Mouse (Mus musculus) embryonic facial prominence, embryonic 10.5 days (tissue): ENCODE measurements around the gene Smap1. TPM values are rescaled to one million over a fixed set of nuclear protein-coding genes. Genes with fewer than 3 reads are reported as not detected.
"Not testable (repeated sequence)": the region's sequence is repeated elsewhere in the genome, so short reads cannot be mapped to it uniquely, and the experiment has no call there.

Experiments used
- DNase-seq: peaks from one replicate; pipeline ENCODE4 v3.0.0-alpha.2; 2017; ENCODE audit warnings: low spot score
- H3K27ac ChIP-seq: fragments of 300-500 bp; sonication (generic); replicated peaks from 2 replicates; pipeline ENCODE4 v1.5.1; 2016; ENCODE audit warnings: mild to moderate bottlenecking
- H3K27me3 ChIP-seq: fragments of 300-500 bp; sonication (generic); replicated peaks from 2 replicates; pipeline ENCODE4 v1.6.1; 2016; ENCODE audit warnings: low read depth, mild to moderate bottlenecking; ENCODE audit not compliant: poor library complexity, severe bottlenecking
- H3K36me3 ChIP-seq: fragments of 300-500 bp; sonication (generic); replicated peaks from 2 replicates; pipeline ENCODE4 v1.6.1; 2016; ENCODE audit warnings: mild to moderate bottlenecking, moderate library complexity
- H3K4me1 ChIP-seq: fragments of 300-500 bp; sonication (generic); 2 replicates; pipeline ENCODE4 v1.6.1; 2016
- H3K4me3 ChIP-seq: fragments of 300-500 bp; sonication (generic); 2 replicates; pipeline ENCODE4 v1.5.1; 2016; ENCODE audit warnings: mild to moderate bottlenecking, moderate library complexity
- H3K9me3 ChIP-seq: fragments of 300-500 bp; sonication (generic); 2 replicates; pipeline ENCODE4 v1.6.1; 2016; ENCODE audit warnings: mild to moderate bottlenecking
- WGBS: fragments of 180-500 bp; shearing (Covaris S2); methylation state at CpG from one replicate; pipeline ENCODE4 v1.1.7; 2016; 5-methylcytosine and 5-hydroxymethylcytosine counted together
- polyA plus RNA-seq: library from polyadenylated mRNA; unstranded; fragments of >200 nt; fragmentation: Nextera tagmentation; extraction: Ambion mirVana; gene quantifications from 2 replicates; pipeline ENCODE4 v1.2.1, GENCODE M21; 2016

Smap1 gene
- 39.8 and 41.0 TPM in 2 replicates for polyA plus RNA-seq

GRCm38 (mm10) chr1:23921711-23922529 lies at the start of gene Smap1:
TSS of gene Smap1 (minus strand) at chr1:23922317.
- 2% methylated on average over 113 of the region's 113 CpGs for WGBS

GRCm38 (mm10) chr1:23971159-23971558 lies 49.0 kb upstream of the Smap1 start:
- H3K9me3 ChIP-seq, DNase-seq, H3K36me3 ChIP-seq, H3K27ac ChIP-seq, H3K4me1 ChIP-seq, H3K27me3 ChIP-seq, H3K4me3 ChIP-seq: not testable (repeated sequence)
- 88% methylated on average over 4 of the region's 4 CpGs for WGBS

More at GRCm38 (mm10) chr1:23921711-23922529, at the start of gene Smap1:
- peak within 1 kb of the TSS; percentile 90 for H3K4me3 ChIP-seq
- H3K27me3 ChIP-seq: no peaks in the 10 kb centered on the region
- peak; percentile 88 for DNase-seq
- H3K36me3 ChIP-seq: no peaks in the 10 kb centered on the region
- H3K4me1 ChIP-seq: peaks cover 20% of the 10 kb centered on the region
- H3K9me3 ChIP-seq: peaks cover 5% of the 10 kb centered on the region; the same call in 1 of the 2 replicates
- peak within 1 kb of the TSS; percentile 94 for H3K27ac ChIP-seq

- Histone ChIP-seq H3K4me1 (0 out of 2 replicates have a peak, but pooled peaks cover 2% of the 10 kb centered on the region), H3K27ac (no peak overlapping the region)
- WGBS: 84% methylated on average over 9 of the region's 9 CpGs
Measured at GRCm38 (mm10) chr1:23968027-23968725, 46.1 kb upstream of the Smap1 start.

DNA sequence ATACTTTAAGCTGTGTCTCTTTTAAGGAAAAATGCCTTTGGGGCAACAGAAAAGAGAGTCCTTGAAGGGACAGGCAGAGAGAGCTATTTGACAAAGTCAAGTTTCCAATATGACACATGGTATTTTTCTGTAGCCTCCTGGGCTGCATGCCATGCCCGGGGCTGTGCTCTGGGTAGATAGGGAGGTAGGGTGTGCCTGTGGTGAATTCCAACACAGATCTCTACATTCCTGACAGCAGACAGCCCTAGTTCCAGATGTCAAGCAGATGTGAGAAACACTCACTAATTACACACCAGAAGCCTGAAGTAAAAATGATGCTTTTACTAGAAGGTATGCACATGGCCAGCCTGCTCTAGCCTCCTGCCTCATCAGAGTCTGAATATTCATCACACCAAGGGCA lies 44.1 kb upstream of the Smap1 start:
- no peaks in the 10 kb centered on the region for H3K36me3 ChIP-seq
- no peak overlapping the region for H3K4me3 ChIP-seq
- peaks cover 6% of the 10 kb centered on the region; the same call in 1 of the 2 replicates for H3K9me3 ChIP-seq
- H3K27me3 ChIP-seq: no peaks in the 10 kb centered on the region
- 67% methylated on average over 1 of the region's 1 CpGs for WGBS
- H3K4me1 ChIP-seq: 0 out of 2 replicates have a peak, but pooled peaks cover 2% of the 10 kb centered on the region
- no peak for DNase-seq
- no peak overlapping the region for H3K27ac ChIP-seq

More at GRCm38 (mm10) chr1:23968027-23968725, 46.1 kb upstream of the Smap1 start:
- peaks cover 6% of the 10 kb centered on the region; the same call in 1 of the 2 replicates for H3K9me3 ChIP-seq
- H3K27me3 ChIP-seq: no peaks in the 10 kb centered on the region
- H3K4me3 ChIP-seq: no peak overlapping the region
- no peaks in the 10 kb centered on the region for H3K36me3 ChIP-seq
- no peak for DNase-seq

DNA sequence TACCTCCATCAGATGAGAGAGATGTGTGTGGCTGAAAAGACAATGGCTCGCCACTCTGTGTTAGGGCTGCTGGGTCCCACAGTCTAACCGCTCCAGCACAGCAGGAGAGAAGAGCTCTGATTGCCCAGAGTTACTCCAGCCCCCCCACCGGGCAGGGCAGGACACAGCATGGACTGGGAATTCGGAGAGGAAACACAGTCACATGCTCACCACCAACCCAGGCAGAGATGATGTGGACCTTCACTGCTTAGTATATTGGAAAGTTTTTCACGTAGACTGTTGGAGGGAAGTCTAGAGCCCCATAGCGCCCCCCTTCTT lies 37.3 kb upstream of the Smap1 start:
- peak overlapping the region; percentile 53 for H3K4me3 ChIP-seq
- 6% methylated on average over 6 of the region's 6 CpGs for WGBS
- peaks cover 10% of the 10 kb centered on the region for H3K4me1 ChIP-seq
- H3K9me3 ChIP-seq: no peaks in the 10 kb centered on the region
- H3K36me3 ChIP-seq: no peaks in the 10 kb centered on the region
- H3K27me3 ChIP-seq: no peaks in the 10 kb centered on the region
- peak overlapping the region; percentile 65 for H3K27ac ChIP-seq
- peak; percentile 43 for DNase-seq

- peak; percentile 63 for DNase-seq
- Histone ChIP-seq H3K27me3 (no peaks in the 10 kb centered on the region), H3K27ac (peak overlapping the region; percentile 65), H3K4me1 (peaks cover 10% of the 10 kb centered on the region), H3K4me3 (peak overlapping the region; percentile 53), H3K36me3 (no peaks in the 10 kb centered on the region), H3K9me3 (no peaks in the 10 kb centered on the region)
- WGBS: 9% methylated on average over 13 of the region's 13 CpGs
Measured at GRCm38 (mm10) chr1:23958668-23959414, 36.7 kb upstream of the Smap1 start.

DNA sequence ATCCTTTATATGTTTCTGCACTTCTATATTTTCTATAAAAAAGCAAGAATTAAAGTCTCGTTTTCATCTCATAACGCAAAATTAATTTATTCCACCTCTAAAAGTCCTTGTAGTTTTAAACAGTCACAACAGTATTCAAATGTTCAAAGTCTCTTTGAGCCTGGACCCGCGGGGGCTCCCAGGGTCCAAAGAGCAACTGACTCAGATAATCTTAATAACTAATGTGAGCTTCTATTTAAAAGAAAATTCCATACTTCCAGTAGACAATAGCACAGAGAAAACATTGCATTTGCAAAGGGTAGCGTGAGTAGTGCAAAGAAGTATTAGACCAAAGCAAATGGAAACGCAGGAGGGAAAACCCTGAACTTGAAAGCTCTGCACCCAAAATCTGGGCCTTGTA lies 36.0 kb upstream of the Smap1 start:
- 92% methylated on average over 6 of the region's 6 CpGs for WGBS
- Histone ChIP-seq H3K27me3 (no peaks in the 10 kb centered on the region), H3K4me1 (peaks cover 10% of the 10 kb centered on the region), H3K9me3 (no peaks in the 10 kb centered on the region), H3K27ac (no peak overlapping the region), H3K4me3 (no peak overlapping the region), H3K36me3 (no peaks in the 10 kb centered on the region)
- no peak for DNase-seq

DNA sequence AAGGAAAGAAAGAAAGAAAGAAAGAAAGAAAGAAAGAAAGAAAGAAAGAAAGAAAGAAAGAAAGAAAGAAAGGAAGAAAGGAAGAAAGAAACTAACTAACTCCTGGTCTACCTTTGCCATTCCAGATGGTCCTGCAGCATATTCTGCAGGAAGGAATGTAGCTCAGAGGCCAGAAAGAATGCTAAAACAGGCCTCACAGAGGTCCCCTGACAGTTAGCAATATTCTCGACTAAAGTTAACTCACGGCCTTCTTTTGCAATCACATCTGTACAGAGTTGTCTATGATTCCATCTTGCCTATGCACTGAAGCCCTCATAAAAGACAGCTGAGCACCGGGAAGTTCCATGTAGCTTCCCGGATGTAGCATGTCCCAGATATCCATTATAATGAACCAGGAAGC lies 33.4 kb upstream of the Smap1 start:
- Histone ChIP-seq H3K27ac (no peak overlapping the region), H3K36me3 (no peaks in the 10 kb centered on the region), H3K27me3 (no peaks in the 10 kb centered on the region), H3K9me3 (no peaks in the 10 kb centered on the region), H3K4me1 (peaks cover 10% of the 10 kb centered on the region), H3K4me3 (no peak overlapping the region)
- no peak for DNase-seq
- 90% methylated on average over 4 of the region's 4 CpGs for WGBS

GRCm38 (mm10) chr1:23953921-23954320 lies 31.8 kb upstream of the Smap1 start:
- DNase-seq: no peak
- Histone ChIP-seq H3K9me3 (no peaks in the 10 kb centered on the region), H3K4me1 (peaks cover 4% of the 10 kb centered on the region), H3K27me3 (no peaks in the 10 kb centered on the region), H3K27ac (no peak overlapping the region), H3K36me3 (no peaks in the 10 kb centered on the region), H3K4me3 (no peak overlapping the region)
- 89% methylated on average over 13 of the region's 13 CpGs for WGBS

DNA sequence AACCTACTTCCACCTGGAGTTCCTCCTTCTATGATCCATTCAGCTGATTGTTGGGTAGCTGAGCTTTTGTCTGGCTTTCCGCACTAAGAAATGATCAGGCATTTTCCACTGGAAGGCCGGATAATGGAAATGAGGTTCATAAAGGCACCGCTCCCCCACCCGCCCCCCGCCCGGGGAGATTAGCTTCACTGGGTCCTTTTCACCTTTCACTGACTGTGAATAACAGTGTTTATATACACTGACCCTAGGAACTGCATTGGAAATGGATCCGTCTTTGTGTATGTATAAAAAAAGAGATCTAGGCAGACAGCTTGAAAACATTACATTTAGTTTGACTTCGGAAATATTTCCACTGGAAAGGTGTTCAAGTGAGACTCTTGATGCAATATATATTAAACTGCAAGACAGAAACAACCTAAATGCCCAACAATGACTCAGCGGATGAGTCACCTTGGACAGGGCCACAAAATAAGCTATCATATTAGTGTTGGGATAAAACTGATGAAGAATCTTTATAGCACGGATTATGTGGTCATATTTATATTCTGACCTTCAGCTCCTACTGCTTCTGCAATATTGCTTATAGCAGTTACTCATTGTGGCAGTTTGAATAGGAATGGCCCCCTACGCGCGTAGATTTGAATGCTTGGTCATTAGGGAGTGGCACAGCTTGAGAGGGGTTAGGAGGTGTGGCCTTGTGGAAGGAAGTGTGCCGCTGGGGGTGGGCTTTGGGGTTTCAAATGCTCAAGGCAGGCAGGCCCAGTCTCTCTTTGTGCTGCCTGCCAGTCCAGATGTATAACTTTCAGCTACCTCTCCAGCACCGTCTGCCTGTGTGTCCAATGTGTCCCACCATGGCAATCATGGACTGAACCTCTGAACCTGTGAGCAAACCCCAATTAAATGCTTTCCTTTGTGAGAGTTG lies 26.9 kb upstream of the Smap1 start:
- H3K9me3 ChIP-seq: no peaks in the 10 kb centered on the region
- WGBS: 78% methylated on average over 15 of the region's 15 CpGs
- H3K27me3 ChIP-seq: no peaks in the 10 kb centered on the region
- no peaks in the 10 kb centered on the region for H3K36me3 ChIP-seq
- H3K27ac ChIP-seq: no peak overlapping the region
- DNase-seq: no peak
- H3K4me1 ChIP-seq: peaks cover 5% of the 10 kb centered on the region; the same call in 1 of the 2 replicates
- no peak overlapping the region for H3K4me3 ChIP-seq

- Histone ChIP-seq H3K4me1 (peaks cover 5% of the 10 kb centered on the region; the same call in 1 of the 2 replicates), H3K36me3 (no peaks in the 10 kb centered on the region), H3K27me3 (no peaks in the 10 kb centered on the region), H3K4me3 (no peak overlapping the region), H3K27ac (no peak overlapping the region), H3K9me3 (no peaks in the 10 kb centered on the region)
- WGBS: 60% methylated on average over 7 of the region's 7 CpGs
- DNase-seq: no peak
Measured at GRCm38 (mm10) chr1:23948290-23948689, 26.2 kb upstream of the Smap1 start.
